Mouse (Mus musculus): ENCODE data around the gene Tenm2. TPM values are rescaled to one million over a fixed set of nuclear protein-coding genes. Genes with fewer than 3 reads are reported as not detected.

Tenm2 gene
- total RNA-seq, 2 experiments from 2014 or later = 71.1 to 107 TPM

DNA sequence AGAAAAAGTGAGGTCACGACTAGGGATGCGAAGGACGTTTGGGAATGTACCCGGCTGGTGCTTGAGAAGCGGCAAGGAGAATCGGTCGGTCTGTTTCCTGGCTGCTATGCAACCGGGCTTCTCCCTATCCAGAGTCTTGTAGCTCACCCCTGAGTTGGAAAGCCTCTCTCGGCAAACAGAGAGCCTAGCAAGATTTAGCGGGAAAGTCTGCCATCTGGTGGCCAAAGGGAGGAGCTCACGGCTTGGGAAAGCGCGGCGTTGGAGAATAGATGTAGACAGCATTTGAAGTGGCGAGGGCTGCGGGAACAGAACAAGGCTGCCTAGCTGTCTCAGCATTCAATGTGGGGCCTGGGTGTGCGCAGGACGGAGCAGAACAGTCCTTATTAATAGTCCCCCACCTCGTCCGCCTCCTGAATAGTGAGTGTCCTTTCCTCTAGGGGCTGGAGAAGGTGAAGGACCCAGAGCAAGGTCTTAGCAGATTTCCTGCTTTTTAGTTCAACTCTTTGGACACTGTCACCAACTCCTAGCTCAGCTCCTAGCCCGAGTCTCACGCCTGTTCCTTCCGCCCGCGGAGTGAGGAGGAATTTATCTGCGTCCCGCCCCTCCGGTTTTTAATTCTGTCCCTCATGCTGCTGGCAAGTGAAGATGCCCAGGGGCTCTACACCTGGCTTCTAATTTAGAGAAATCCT, 1234.3 kb downstream of the Tenm2 start:
- intact Hi-C loops (cut with DNase I) = loop anchor here (5.0 kb wide), 1 partner anchor 169 kb away; the partner anchor contains the start of gene Rars
- peak; percentile 93 to 96 for DNase-seq (ENCODE audit: low spot score in 2 of 2)

DNA sequence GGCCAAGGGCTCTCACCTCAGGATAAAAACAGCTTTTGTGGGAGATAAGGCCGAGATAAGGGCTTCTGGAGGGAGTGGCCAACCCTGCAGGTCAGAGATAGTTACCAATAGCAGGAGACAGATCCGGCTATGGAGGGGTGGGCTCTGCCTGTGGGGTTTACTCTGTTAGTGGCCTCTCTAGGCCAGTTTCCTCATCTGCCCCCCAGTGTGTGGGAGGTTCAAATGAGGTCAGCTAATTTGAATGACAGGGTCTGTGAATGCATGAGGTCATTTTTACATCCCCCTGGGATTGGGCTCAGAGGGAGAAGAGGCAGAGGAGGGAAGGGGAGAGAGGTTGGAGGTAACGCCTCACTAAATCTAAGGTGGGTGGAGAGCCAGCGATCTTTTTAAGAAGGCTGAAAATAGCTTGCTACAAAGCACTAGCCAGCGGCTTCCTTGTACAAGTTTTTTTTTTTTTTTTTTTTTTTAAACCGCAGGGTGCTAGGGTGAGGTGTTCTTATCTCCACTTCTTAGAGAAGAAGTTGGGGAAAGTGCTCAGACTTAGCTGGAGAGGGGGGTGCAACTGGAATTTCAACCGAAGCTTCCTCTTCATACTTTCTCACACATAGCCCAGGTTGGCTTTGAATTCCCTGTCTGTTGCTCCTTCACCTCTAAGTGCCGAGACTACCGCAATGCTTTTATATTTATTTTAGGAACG, 1235.0 kb downstream of the Tenm2 start:
- intact Hi-C loops (cut with DNase I) = loop anchor here (5.0 kb wide), 1 partner anchor 168 kb away; the partner anchor contains the start of gene Rars

DNA sequence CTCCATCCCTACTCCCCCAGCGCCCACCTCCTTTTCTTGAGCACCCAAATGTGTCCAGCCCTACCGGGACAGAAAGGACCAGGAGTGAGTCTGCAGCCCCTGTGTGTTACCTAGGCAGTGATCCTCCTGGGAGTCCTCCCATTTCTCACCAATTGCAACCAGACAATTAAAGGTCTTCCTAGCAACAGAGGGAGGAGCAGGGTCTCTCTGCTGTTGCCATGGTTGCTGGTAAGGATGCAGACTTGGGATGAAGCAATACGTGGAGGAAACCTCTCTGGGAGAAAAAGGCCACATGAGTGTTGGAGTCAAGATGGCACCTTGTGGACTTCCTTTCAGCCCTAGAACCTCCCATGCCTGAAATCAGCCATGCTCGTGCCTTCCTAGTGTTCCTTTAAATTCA, 1235.7 kb downstream of the Tenm2 start:
- intact Hi-C loops (cut with DNase I) = loop anchor here (5.0 kb wide), 1 partner anchor 168 kb away; the partner anchor contains the start of gene Rars

More for the DNA sequence above, 1235.0 kb downstream of the Tenm2 start:
- DNase-seq (ENCODE audit: low spot score in 2 of 2) = no peak

DNA sequence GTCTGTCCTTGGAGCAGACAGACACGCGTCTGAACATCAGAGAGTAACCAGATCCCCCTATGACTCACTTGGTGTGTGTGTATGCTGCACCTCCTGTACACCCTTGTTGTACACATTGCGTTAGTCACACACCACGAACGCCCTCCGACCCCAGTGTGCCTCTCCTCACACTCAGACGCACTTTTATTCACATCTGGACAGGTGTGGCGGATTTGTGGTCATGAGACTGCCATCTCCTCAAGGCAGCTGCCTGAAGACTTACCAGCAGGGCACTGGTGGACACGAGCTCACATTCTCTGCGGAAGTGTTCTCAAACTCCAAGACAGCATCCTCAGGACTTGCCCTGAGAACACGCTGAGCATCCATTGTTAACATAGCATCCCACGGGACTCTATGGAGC, 1237.7 kb downstream of the Tenm2 start:
- intact Hi-C loops (cut with DNase I) = no loop called here
- no peak for DNase-seq (ENCODE audit: low spot score in 2 of 2)

More for the DNA sequence above, 1235.7 kb downstream of the Tenm2 start:
- no peak for DNase-seq (ENCODE audit: low spot score in 2 of 2)

DNA sequence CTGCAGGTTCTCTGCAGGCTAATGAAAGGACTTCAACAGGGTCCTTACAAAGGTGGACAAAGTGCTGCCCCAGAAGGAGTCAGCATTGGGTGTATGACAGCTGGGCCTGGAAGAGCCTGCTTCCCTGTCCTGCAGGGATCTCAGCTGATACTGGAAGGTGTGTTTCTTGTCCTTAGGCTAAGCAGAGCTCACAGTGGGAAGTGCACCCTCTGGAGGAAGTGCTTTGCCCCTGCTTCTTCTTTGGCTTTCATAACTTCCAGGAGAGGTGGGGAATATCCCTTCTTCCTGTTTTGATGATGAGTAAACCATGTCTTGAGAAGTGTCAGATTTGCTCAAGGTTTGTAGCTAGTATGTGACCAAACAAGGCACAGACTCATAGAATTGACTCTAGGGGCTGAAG, 1240.5 kb downstream of the Tenm2 start:
- intact Hi-C loops (cut with DNase I) = no loop called here
- DNase-seq (ENCODE audit: low spot score in 2 of 2) = no peak

DNA sequence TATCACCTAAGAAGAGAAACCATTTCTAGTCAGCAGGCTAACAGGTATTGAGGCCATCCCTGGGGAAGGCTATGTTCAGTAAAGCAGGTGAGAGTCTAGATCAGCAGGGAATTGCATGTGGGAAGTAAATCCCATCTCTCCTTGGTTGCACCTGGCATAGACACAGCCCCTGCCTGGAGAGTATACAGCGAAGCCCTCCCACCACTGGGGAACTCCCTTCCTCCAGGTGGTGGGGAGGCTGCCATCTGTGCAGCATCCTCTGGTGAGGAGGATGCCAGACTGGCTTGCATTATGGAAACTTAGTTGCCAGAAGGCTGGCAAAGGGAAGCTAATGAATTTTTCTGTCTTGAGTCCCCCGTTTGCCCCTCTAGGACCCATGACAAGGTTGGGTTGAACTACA, 1243.9 kb downstream of the Tenm2 start:
- DNase-seq (ENCODE audit: low spot score in 2 of 2) = peak; percentile 46 to 61

DNA sequence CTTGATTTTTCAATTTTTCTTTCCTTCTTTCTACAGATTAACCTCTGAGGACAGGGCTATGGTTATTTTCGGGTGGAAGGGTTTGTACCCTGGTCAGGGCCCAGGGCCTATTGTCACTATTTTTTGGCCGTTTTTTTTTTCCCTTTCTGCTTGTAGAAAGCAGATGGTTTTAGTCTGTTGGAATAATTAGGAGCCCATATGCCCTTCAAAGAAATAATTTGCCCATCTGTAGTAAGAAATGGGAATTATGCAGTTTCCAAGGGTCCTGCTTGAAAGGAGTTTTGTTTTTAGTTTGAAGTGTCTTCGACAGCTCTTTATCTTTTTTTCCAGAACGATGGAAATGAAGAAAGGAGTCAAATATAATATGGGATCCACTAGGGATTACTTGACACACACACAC, 1245.8 kb downstream of the Tenm2 start:
- DNase-seq (ENCODE audit: low spot score in 2 of 2) = no peak
- intact Hi-C loops (cut with DNase I) = no loop called here

More for the DNA sequence above, 1243.9 kb downstream of the Tenm2 start:
- intact Hi-C loops (cut with DNase I) = no loop called here

DNA sequence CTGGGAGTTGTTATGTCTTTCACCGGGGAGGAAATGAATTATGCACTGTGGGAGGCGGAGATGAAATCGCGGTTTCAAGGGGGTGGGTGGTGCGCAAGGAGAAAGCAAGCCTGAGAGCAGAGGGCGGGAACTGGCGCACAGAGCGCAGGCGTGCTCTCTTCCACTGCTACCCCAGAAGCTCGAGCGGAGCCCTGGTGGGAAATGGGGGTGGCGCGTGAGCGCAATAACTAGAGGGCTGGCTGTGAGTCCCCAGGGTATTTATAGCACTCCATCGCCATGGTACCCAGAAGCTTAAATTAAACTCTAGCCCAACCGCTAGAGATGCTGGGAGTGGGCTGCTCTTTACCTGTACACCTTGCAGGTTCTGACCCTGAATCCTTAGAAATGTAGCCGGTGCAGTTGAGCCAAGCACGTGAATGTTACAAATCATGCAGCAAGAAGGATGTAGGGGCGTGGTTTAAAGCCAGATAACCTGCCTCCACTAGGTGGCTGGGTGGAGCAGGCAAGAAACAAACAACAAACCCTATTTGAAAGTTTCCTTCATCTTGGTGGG, 1249.8 kb downstream of the Tenm2 start:
- DNase-seq (ENCODE audit: low spot score in 2 of 2) = peak; percentile 89 to 93
- intact Hi-C loops (cut with DNase I) = no loop called here

DNA sequence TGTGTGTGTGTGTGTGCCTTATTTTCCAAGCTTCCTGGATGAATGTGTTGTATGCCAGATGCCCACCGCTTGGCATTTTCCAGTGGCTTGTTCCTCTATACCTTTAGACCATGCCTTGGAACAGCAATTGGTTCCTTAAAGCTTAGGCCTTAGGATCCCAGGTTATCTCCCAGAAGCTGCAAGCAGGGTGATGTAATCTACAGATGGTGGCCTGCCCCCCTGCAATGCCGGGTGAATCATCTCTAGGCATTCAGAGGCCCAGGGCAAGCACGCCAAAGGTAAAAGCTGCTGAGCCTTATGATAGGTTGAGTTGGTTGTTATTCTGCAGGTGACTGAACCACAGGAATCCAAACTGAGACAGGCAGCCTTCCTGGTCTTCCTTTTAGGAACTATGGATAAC, 1253.0 kb downstream of the Tenm2 start:
- intact Hi-C loops (cut with DNase I) = loop anchor here (5.0 kb wide), 2 partner anchors 65 to 80 kb away; no protein-coding TSS in a partner anchor
- DNase-seq (ENCODE audit: low spot score in 2 of 2) = no peak

DNA sequence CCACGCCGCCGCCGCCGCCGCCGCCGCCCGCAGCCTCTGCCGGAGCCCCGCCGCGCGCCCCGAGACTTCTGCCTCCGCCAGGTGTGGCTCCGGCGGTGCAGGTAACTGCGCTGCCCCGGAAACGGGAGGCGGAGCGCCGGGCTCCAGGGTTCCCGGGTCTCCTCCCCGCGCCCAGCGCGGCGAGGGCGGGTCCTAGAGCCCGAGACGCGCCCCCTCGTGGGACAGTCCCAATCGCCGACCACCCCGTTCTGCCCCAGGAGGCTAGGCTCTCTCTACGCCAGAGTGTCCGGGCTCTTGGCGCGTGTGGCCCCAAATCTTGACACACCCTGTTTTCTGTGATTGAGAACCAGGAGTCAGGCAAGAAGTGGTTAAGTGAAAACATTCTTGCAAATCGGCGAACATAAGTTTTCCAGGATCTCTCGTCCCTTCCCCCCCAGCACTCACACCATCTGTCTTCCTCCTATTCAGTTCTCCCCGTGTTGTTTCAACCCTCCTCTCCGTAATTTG, 1255.3 kb downstream of the Tenm2 start, which contains the start of gene Wwc1:
TSS of gene Wwc1 (minus strand) at position 117 of the 507 bp plus-strand sequence.
- peak; percentile 58 to 67 for DNase-seq (ENCODE audit: low spot score in 2 of 2)
- intact Hi-C loops (cut with DNase I) = loop anchor here (5.0 kb wide), 2 partner anchors 63 to 78 kb away; no protein-coding TSS in a partner anchor

DNA sequence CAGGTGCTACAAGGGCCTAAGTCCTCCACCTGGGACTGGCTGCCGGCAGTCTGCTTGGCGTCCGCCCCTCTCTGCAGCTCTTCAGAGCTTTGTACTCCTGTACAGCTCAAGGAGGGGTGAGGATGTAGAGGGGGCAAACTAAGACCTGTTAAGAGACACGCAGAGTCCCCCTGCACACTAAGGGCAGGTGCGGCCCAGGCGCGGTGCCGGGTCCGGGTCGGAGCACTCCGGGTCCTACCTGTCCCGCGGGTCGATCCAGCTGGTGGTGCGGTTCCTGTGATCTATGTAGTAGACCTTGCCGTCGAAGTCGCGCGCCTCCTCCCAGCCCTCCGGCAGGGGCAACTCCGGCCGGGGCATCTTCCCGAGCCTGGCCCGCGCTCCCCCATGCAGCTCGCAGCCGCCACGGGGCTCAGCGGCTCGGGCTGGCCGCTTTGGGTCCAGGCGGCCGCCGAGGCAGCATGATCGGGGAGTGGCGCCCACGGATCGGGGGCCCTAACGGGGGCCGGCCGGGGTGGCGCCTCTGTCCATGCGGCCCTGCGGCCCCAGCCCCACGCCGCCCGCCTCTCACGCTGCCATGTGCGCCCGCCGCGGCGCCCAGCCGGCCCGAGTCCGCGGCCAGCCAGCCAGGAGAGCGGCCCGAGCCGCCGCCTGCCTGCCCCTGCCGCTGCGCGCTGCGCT, 1255.9 kb downstream of the Tenm2 start:
- DNase-seq (ENCODE audit: low spot score in 2 of 2) = no peak
- intact Hi-C loops (cut with DNase I) = loop anchor here (5.0 kb wide), 4 partner anchors 53 to 123 kb away; no protein-coding TSS in a partner anchor

DNA sequence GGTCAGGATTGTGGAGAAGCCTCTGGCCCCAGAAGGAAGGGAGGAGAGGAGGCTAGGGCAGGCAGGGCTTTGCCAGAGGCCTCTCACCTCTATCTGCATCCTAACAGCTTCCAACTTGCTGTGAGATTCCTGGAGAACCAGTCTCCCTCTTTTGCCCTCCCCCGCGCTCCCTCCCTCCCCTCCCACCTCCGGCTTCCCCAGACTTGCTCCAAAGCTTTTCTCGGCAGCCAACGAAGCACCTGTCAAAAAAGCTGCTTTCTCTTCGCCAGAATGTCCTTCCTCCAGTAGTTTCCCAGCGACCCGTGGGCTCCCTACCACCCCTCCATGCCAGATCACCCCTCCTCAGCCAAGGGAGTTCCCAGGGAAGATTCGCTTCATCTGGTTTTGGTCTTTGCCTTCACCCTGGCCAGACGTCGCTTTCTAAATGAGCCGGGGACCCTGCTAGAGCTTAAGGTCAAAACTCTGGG, 1256.5 kb downstream of the Tenm2 start:
- DNase-seq (ENCODE audit: low spot score in 2 of 2) = no peak
- intact Hi-C loops (cut with DNase I) = loop anchor here (5.0 kb wide), 2 partner anchors 52 to 122 kb away; no protein-coding TSS in a partner anchor

DNA sequence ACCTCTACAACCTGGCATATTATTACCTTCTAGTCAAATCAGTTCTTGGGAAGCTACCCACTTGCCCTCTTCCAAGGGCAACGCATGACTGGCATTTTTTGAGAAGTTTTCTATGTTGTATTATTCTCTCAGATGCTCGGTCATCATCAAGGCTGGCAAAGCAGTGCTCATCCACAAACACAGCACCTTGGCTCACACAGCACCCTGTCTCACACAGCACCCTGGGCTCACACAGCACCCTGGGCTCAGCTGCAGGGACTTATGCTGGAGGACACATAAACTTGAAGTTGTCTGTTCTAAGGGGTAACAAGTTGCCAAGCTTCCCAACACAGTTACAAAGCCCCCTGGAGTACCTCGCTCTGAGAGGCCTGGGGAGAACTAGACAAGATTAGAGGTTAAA, 1258.0 kb downstream of the Tenm2 start:
- DNase-seq (ENCODE audit: low spot score in 2 of 2) = no peak
- intact Hi-C loops (cut with DNase I) = loop anchor here (5.0 kb wide), 2 partner anchors 50 to 120 kb away; no protein-coding TSS in a partner anchor

DNA sequence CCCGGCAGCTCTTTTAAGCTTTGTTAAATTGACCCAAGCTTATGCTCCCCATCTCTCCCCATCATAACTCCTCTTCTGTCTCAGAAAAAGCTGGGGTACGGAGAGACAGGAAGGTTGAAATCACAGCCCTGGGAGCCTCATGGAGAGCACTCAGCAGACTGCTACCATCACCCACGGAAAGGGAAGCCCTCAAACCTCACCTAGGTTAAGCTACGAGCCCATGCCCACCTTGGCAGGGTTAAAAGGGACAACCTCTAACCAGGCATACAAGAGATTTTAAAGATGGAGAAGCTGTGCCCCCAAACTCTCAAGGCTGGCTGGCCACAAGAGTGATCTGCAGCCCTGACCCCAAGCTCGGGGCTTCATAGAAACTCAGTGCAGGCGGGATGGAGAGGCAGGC, 1258.7 kb downstream of the Tenm2 start:
- DNase-seq (ENCODE audit: low spot score in 2 of 2) = no peak
- intact Hi-C loops (cut with DNase I) = loop anchor here (5.0 kb wide), 2 partner anchors 50 to 120 kb away; no protein-coding TSS in a partner anchor

DNA sequence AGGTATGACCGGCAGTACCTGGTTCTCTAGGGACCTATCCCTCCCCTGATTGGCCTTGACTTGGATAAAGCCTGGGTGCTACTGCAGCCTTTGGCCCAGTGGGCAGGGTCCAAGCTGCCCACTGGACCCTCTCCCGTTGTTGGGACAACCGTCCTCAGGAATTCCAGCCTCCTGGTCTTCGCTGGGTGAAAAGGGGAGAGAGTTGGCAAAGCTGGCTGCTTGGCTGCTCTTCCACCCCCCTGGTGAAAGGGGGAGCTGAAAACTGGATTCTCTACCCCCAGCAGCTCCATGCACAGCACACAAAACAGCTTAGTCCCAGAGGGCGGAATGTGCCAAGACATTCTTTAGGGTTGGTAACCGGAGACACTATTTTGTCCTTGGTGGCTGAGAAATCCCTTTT, 1259.3 kb downstream of the Tenm2 start:
- intact Hi-C loops (cut with DNase I) = loop anchor here (5.0 kb wide), 2 partner anchors 49 to 119 kb away; no protein-coding TSS in a partner anchor
- no peak for DNase-seq (ENCODE audit: low spot score in 2 of 2)

DNA sequence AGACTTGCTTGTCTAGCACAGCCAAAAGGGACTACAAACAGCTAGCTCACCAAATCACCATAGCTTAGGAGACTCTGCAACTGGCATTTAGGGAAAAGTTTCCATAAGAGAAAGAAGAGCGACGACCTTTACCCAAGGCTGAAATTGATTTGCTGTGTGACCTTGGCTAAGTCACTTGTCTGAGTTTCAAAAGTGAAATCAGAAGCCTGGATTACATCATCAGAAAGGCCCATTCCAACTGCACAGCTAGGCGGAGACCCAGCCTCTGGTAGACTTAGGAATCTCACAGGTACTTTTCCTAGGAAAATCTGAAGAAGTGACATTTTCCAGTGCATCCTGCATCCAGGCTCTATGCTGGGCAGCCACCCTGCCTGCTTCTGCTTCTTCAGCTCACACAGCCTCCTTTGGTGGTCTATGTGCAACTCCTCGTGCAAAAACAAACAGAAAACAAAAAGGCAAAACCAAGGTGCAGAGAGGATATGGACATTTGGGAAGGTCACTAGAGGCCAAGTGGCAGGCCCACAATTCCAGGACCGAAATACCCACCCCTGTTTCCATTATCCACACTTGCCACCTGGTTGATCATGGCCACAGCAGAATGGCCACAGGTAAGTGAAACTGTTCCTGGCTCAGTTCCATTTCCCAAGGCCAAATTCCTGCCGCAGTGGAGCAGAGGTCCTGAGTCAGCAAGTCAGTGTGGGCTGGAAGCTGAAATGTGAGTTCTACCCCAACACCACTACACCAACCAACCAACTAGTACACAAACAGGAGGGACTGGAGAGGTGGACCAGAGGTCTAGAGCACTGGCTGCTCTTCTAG, 1260.9 kb downstream of the Tenm2 start:
- no peak for DNase-seq (ENCODE audit: low spot score in 2 of 2)
- intact Hi-C loops (cut with DNase I) = loop anchor here (5.0 kb wide), 2 partner anchors 48 to 118 kb away; no protein-coding TSS in a partner anchor

DNA sequence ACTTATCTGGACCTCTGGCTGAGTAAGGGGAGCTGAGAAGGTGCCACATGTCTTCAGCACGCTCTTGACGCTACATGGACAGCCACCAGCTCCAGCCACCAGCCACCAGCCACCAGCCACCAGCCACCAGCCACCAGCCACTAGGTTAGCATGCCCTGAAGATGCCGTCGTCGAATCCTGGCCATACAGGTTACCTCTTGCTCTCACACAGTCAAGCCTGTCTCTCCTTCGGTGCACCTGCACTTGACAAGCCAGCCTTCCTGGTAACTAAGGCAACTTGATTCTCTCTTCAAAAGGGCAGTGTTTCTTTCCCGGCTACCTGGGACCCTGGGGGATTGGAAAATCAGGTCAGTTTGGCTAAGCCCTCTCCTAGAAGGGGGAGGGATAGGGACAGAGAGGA, 1262.6 kb downstream of the Tenm2 start:
- intact Hi-C loops (cut with DNase I) = no loop called here

DNA sequence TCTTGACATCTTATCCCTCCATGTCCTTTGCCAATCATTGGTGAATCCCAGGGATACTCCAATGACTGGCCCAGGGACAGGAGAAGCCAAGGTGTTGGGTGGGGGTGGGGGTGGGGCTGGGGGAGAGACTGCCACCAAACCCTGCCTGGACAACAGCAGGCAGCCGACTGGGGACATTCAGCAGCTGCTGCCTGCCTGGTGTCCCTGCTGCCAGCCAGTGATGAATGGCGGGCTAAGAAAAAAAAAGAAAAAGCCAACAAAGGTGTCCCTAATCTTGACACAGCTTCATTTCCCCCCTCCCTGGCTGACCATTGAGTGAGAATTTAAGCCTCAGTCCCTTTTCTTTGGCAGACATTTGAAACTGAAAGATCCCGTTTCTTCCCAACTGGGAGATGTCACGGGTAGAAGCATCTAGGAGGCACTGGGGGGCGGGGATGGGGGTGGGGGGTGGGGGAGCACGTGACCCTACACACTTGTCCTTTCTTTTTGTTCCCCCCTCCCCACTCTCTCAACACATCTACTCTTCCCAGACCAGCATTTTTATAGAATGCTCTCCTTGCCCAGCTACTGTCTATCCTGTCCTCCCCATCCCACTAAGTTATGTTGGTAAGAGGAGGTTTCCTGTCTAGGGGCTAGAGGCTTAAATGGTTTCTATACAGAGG, 1263.4 kb downstream of the Tenm2 start:
- intact Hi-C loops (cut with DNase I) = no loop called here
- no peak for DNase-seq (ENCODE audit: low spot score in 2 of 2)

More for the DNA sequence above, 1262.6 kb downstream of the Tenm2 start:
- DNase-seq (ENCODE audit: low spot score in 2 of 2) = no peak
